Mouse (Mus musculus) midbrain, postnatal 0 days (tissue): Measurements from ENCODE around the gene Olfr875. TPM values are rescaled to one million over a fixed set of nuclear protein-coding genes. Genes with fewer than 3 reads are reported as not detected.

Source experiments
- ATAC-seq: fragments of 200-750 bp; cut with Nextera tagmentation; 2 replicates; pipeline ENCODE4 v1.8.0; 2017; ENCODE audit warnings: moderate number of reproducible peaks, mild to moderate bottlenecking, moderate TSS enrichment, moderate library complexity; ENCODE audit not compliant: low FRiP score
- DNase-seq: peaks from one replicate; pipeline ENCODE4 v3.0.0-alpha.2; 2015; ENCODE audit warnings: low spot score
- H3K27ac ChIP-seq: fragments of 300-500 bp; sonication (generic); 2 replicates; pipeline ENCODE4 v1.5.1; 2014; ENCODE audit warnings: low read depth, mild to moderate bottlenecking, low read length, mixed read lengths
- H3K27me3 ChIP-seq: fragments of 300-500 bp; sonication (generic); 2 replicates; pipeline ENCODE4 v1.6.1; 2014; ENCODE audit warnings: low read length, control low read depth, mixed read lengths; ENCODE audit not compliant: insufficient read depth
- H3K36me3 ChIP-seq: fragments of 300-500 bp; sonication (generic); 2 replicates; pipeline ENCODE4 v1.6.1; 2014; ENCODE audit warnings: low read length, control low read depth, mixed read lengths; ENCODE audit not compliant: insufficient read depth
- H3K4me1 ChIP-seq: fragments of 300-500 bp; sonication (generic); 2 replicates; pipeline ENCODE4 v1.6.1; 2014; ENCODE audit warnings: mild to moderate bottlenecking, control low read depth, antibody characterized with exemption, low read length, mixed read lengths; ENCODE audit not compliant: insufficient read depth
- H3K4me2 ChIP-seq: fragments of 300-500 bp; sonication (generic); 2 replicates; pipeline ENCODE4 v1.6.1; 2014; ENCODE audit warnings: low read depth, mild to moderate bottlenecking, low read length, mixed read lengths; ENCODE audit not compliant: poor library complexity, severe bottlenecking
- H3K4me3 ChIP-seq: fragments of 300-500 bp; sonication (generic); 2 replicates; pipeline ENCODE4 v1.5.1; 2014; ENCODE audit warnings: low read depth, mild to moderate bottlenecking, low read length, moderate library complexity
- H3K9ac ChIP-seq: fragments of 300-500 bp; sonication (generic); replicated peaks from 2 replicates; pipeline ENCODE4 v1.6.1; 2014; ENCODE audit warnings: mild to moderate bottlenecking, low read length, moderate library complexity, mixed read lengths; ENCODE audit not compliant: poor library complexity, severe bottlenecking
- H3K9me3 ChIP-seq: fragments of 300-500 bp; sonication (generic); 2 replicates; pipeline ENCODE4 v1.6.1; 2016; ENCODE audit warnings: low read length, control low read depth
- CTCF ChIP-seq: IDR thresholded peaks from 2 replicates; pipeline ENCODE4 v1.5.1; 2016; ENCODE audit warnings: antibody characterized with exemption, mild to moderate bottlenecking
- WGBS: fragments of 180-500 bp; shearing (Covaris S2); extraction: QIAGEN DNeasy Blood & Tissue Kit; methylation state at CpG from one replicate; pipeline ENCODE4 v1.1.7; 2014; 5-methylcytosine and 5-hydroxymethylcytosine counted together
- polyA plus RNA-seq: library from polyadenylated mRNA; unstranded; fragments of >200 nt; fragmentation: Nextera tagmentation; extraction: Ambion mirVana; gene quantifications from 2 replicates; pipeline ENCODE4 v1.2.1, GENCODE M21; 2015
- total RNA-seq: library from RNA; depleted of rRNA; stranded (reverse); fragments of >200 nt; gene quantifications from 2 replicates; pipeline ENCODE4 v1.2.3, GENCODE M21; 2014; rRNA removed

Olfr875 gene
- not detected in 2 replicates for total RNA-seq
- polyA plus RNA-seq = 0.20 and 0.22 TPM in 2 replicates

- Histone ChIP-seq H3K4me2 (no peak within 1 kb of the TSS), H3K27me3 (no peaks in the 10 kb centered on the region), H3K4me3 (no peak within 1 kb of the TSS), H3K36me3 (no peaks in the 10 kb centered on the region), H3K27ac (no peak within 1 kb of the TSS), H3K9ac (no peak within 1 kb of the TSS), H3K9me3 (no peaks in the 10 kb centered on the region), H3K4me1 (no peaks in the 10 kb centered on the region)
- WGBS = 11% methylated on average over 2 of the region's 2 CpGs
- no peak for DNase-seq
- no peak for TF ChIP-seq CTCF
- ATAC-seq = no peak
Measured at GRCm38 (mm10) chr9:37771759-37772158, at the start of gene Olfr875. Olfr875 (plus strand) TSS chr9:37771857.

- no peaks in the 10 kb centered on the region for H3K36me3 ChIP-seq
- no peak overlapping the region for H3K27ac ChIP-seq
- TF ChIP-seq CTCF = no peak
- no peak overlapping the region for H3K4me2 ChIP-seq
- H3K9me3 ChIP-seq = no peaks in the 10 kb centered on the region
- H3K9ac ChIP-seq = no peak overlapping the region
- H3K4me1 ChIP-seq = no peaks in the 10 kb centered on the region
- ATAC-seq (no peak), DNase-seq (no peak)
- no peak overlapping the region for H3K4me3 ChIP-seq
- no peaks in the 10 kb centered on the region for H3K27me3 ChIP-seq
- WGBS = 95% methylated on average over 1 of the region's 1 CpGs
Measured at GRCm38 (mm10) chr9:37734310-37734709, 37.3 kb upstream of the Olfr875 start.

GRCm38 (mm10) chr9:37744806-37745205 is 26.9 kb upstream of the Olfr875 start, which contains the start of gene Olfr874:
Olfr874 (plus strand) TSS chr9:37745106.
- Histone ChIP-seq H3K4me1 (no peaks in the 10 kb centered on the region), H3K4me3 (no peak within 1 kb of the TSS), H3K27me3 (no peaks in the 10 kb centered on the region), H3K27ac (no peak within 1 kb of the TSS), H3K4me2 (no peak within 1 kb of the TSS), H3K36me3 (no peaks in the 10 kb centered on the region), H3K9ac (no peak within 1 kb of the TSS), H3K9me3 (no peaks in the 10 kb centered on the region)
- no peak for TF ChIP-seq CTCF
- no peak for DNase-seq
- no peak for ATAC-seq

GRCm38 (mm10) chr9:37750319-37751075 is 21.2 kb upstream of the Olfr875 start:
- 29% methylated on average over 7 of the region's 7 CpGs for WGBS
- Histone ChIP-seq H3K27ac (peak overlapping the region; percentile 38; the same call in 1 of the 2 replicates), H3K4me3 (no peak overlapping the region), H3K4me1 (peaks cover 9% of the 10 kb centered on the region), H3K36me3 (no peaks in the 10 kb centered on the region), H3K9ac (no peak overlapping the region), H3K4me2 (no peak overlapping the region), H3K27me3 (no peaks in the 10 kb centered on the region), H3K9me3 (no peaks in the 10 kb centered on the region)
- TF ChIP-seq CTCF = no peak
- ATAC-seq = peak; percentile 51; the same call in 1 of the 2 replicates
- peak; percentile 2 for DNase-seq

GRCm38 (mm10) chr9:37751467-37751866 is 20.2 kb upstream of the Olfr875 start:
- no peak for TF ChIP-seq CTCF
- Histone ChIP-seq H3K36me3 (no peaks in the 10 kb centered on the region), H3K4me1 (peaks cover 9% of the 10 kb centered on the region), H3K9ac (no peak overlapping the region), H3K27me3 (no peaks in the 10 kb centered on the region), H3K4me2 (no peak overlapping the region), H3K9me3 (no peaks in the 10 kb centered on the region), H3K4me3 (no peak overlapping the region), H3K27ac (0 out of 2 replicates have a peak overlapping the region, but pooled peaks have one; percentile 38)
- DNase-seq (peak; percentile 27), ATAC-seq (peak; percentile 59)
- 42% methylated on average over 2 of the region's 2 CpGs for WGBS

- Histone ChIP-seq H3K9me3 (no peaks in the 10 kb centered on the region), H3K4me3 (no peak overlapping the region), H3K36me3 (no peaks in the 10 kb centered on the region), H3K4me2 (no peak overlapping the region), H3K4me1 (peaks cover 9% of the 10 kb centered on the region), H3K9ac (no peak overlapping the region), H3K27ac (no peak overlapping the region), H3K27me3 (no peaks in the 10 kb centered on the region)
- TF ChIP-seq CTCF = no peak
- 70% methylated on average over 4 of the region's 4 CpGs for WGBS
- DNase-seq (no peak), ATAC-seq (no peak)
Measured at GRCm38 (mm10) chr9:37752006-37752405, 19.7 kb upstream of the Olfr875 start.
